Mouse (Mus musculus) CH12.LX (cell line): Measurements from ENCODE around the gene Prr27. TPM values are rescaled to one million over a fixed set of nuclear protein-coding genes. Genes with fewer than 3 reads are reported as not detected.

Experiments used
- DNase-seq: peaks from one replicate; pipeline ENCODE4 v3.0.0-alpha.2; 2013; ENCODE audit errors: extremely low read depth
- H3K27ac ChIP-seq: 2 replicates; pipeline ENCODE4 v1.5.1; 2012; ENCODE audit warnings: low read depth, mild to moderate bottlenecking, control low read depth, moderate library complexity; ENCODE audit not compliant: insufficient read depth
- H3K27me3 ChIP-seq: replicated peaks from 2 replicates; pipeline ENCODE3; 2012; ENCODE audit warnings: inconsistent platforms
- H3K36me3 ChIP-seq, 2 experiments: replicated peaks in 1 of 2; 2 replicates each; pipeline versions ENCODE3 to v1.6.1; 2012; ENCODE audit warnings: inconsistent platforms in 1 of 2, low read length in 1 of 2, mild to moderate bottlenecking in 1 of 2, mixed read lengths in 1 of 2, moderate library complexity in 1 of 2; ENCODE audit not compliant: control insufficient read depth in 1 of 2, insufficient read depth in 1 of 2
- H3K4me1 ChIP-seq, 2 experiments: 2 replicates each; pipeline ENCODE4 v1.6.1; 2012; ENCODE audit warnings: inconsistent platforms in 1 of 2, moderate library complexity in 1 of 2; ENCODE audit not compliant: insufficient read depth in 2 of 2, control insufficient read depth in 1 of 2
- H3K4me2 ChIP-seq: 2 replicates; pipeline ENCODE4 v1.6.1; 2012; ENCODE audit warnings: low read depth, mild to moderate bottlenecking, control low read depth; ENCODE audit not compliant: poor library complexity, insufficient read depth, severe bottlenecking
- H3K4me3 ChIP-seq, 3 experiments: fragments of 150-350 bp in 1 of 3; sonication (generic) in 1 of 3; replicated peaks in 1 of 3; 2 replicates each; pipeline versions ENCODE3 to v1.5.1; 2011 to 2012; ENCODE audit warnings: low read depth in 2 of 3, low read length in 2 of 3, mild to moderate bottlenecking in 2 of 3, moderate library complexity in 2 of 3, control low read depth in 1 of 3, improper control_type of control experiment in 1 of 3, inconsistent platforms in 1 of 3, mixed read lengths in 1 of 3; ENCODE audit not compliant: poor library complexity in 1 of 3
- H3K79me2 ChIP-seq: replicated peaks from 2 replicates; pipeline ENCODE4 v1.6.1; 2012; ENCODE audit warnings: mild to moderate bottlenecking, moderate library complexity; ENCODE audit not compliant: control insufficient read depth, poor library complexity, insufficient read depth, severe bottlenecking; ENCODE audit errors: extremely low read depth
- H3K9ac ChIP-seq: 2 replicates; pipeline ENCODE4 v1.6.1; 2012; ENCODE audit warnings: low read depth, mild to moderate bottlenecking, control low read depth, moderate library complexity; ENCODE audit not compliant: insufficient read depth
- H3K9me3 ChIP-seq: replicated peaks from 2 replicates; pipeline ENCODE3; 2012; ENCODE audit warnings: low read length, inconsistent platforms, mixed read lengths
- CTCF ChIP-seq, 2 experiments: IDR thresholded peaks in 1 of 2; conservative IDR thresholded peaks in 1 of 2; 2 replicates each; pipeline ENCODE4 v1.5.1; 2011 to 2012; ENCODE audit warnings: low read depth in 2 of 2, low read length in 2 of 2, improper control_type of control experiment in 1 of 2, inconsistent platforms in 1 of 2, mild to moderate bottlenecking in 1 of 2, moderate library complexity in 1 of 2
- E2F4 ChIP-seq: IDR thresholded peaks from 2 replicates; pipeline ENCODE4 v1.6.1; 2011; ENCODE audit warnings: low read depth, low read length, improper control_type of control experiment; ENCODE audit not compliant: insufficient replicate concordance
- GABPA ChIP-seq: IDR thresholded peaks from 2 replicates; pipeline ENCODE4 v1.6.1; 2012; ENCODE audit warnings: low read depth, low read length, improper control_type of control experiment, inconsistent platforms; ENCODE audit not compliant: insufficient replicate concordance
- HCFC1 ChIP-seq: IDR thresholded peaks from 2 replicates; pipeline ENCODE4 v1.6.1; 2012; ENCODE audit warnings: low read depth, mild to moderate bottlenecking, inconsistent platforms, low read length, improper control_type of control experiment
- IRF4 ChIP-seq: IDR thresholded peaks from 2 replicates; pipeline ENCODE4 v1.6.1; 2014; ENCODE audit warnings: low read depth, mild to moderate bottlenecking, inconsistent platforms, low read length, improper control_type of control experiment
- JUN ChIP-seq: IDR thresholded peaks from 2 replicates; pipeline ENCODE4 v1.6.1; 2011; ENCODE audit warnings: low read depth, mild to moderate bottlenecking, low read length, improper control_type of control experiment, moderate library complexity; ENCODE audit not compliant: insufficient read depth
- MAFK ChIP-seq: IDR thresholded peaks from 2 replicates; pipeline ENCODE4 v1.6.1; 2011; ENCODE audit warnings: low read length, improper control_type of control experiment; ENCODE audit not compliant: insufficient replicate concordance
- NRF1 ChIP-seq: IDR thresholded peaks from 2 replicates; pipeline ENCODE4 v1.6.1; 2014; ENCODE audit warnings: low read depth, mild to moderate bottlenecking, inconsistent platforms, low read length, improper control_type of control experiment, moderate library complexity
- PAX5 ChIP-seq: IDR thresholded peaks from 2 replicates; pipeline ENCODE4 v1.6.1; 2012; ENCODE audit warnings: low read length, inconsistent platforms, mixed read lengths
- POLR2AphosphoS2 ChIP-seq: IDR thresholded peaks from 2 replicates; pipeline ENCODE4 v1.6.1; 2011; ENCODE audit warnings: low read depth, low read length, improper control_type of control experiment
- RAD21 ChIP-seq: IDR thresholded peaks from 2 replicates; pipeline ENCODE4 v1.6.1; 2011; ENCODE audit warnings: low read depth, mild to moderate bottlenecking, low read length, improper control_type of control experiment, moderate library complexity
- SIN3A ChIP-seq: IDR thresholded peaks from 2 replicates; pipeline ENCODE4 v1.6.1; 2012; ENCODE audit warnings: low read length, improper control_type of control experiment, inconsistent platforms
- TBP ChIP-seq: conservative IDR thresholded peaks from 2 replicates; pipeline ENCODE4 v1.6.1; 2011; ENCODE audit warnings: low read depth, low read length, improper control_type of control experiment
- TCF12 ChIP-seq: IDR thresholded peaks from 2 replicates; pipeline ENCODE4 v1.6.1; 2014; ENCODE audit warnings: low read depth, mild to moderate bottlenecking, inconsistent platforms, low read length, improper control_type of control experiment
- UBTF ChIP-seq: IDR thresholded peaks from 2 replicates; pipeline ENCODE4 v1.6.1; 2012; ENCODE audit warnings: low read depth, mild to moderate bottlenecking, inconsistent platforms, low read length, improper control_type of control experiment, moderate library complexity
- USF1 ChIP-seq: IDR thresholded peaks from 2 replicates; pipeline ENCODE4 v1.6.1; 2014; ENCODE audit warnings: low read depth, mild to moderate bottlenecking, inconsistent platforms, low read length, improper control_type of control experiment
- ZNF384 ChIP-seq: IDR thresholded peaks from 2 replicates; pipeline ENCODE4 v1.6.1; 2012; ENCODE audit warnings: low read depth, low read length, improper control_type of control experiment, inconsistent platforms
- dilution Hi-C: fragments of 300-500 bp; cut with MboI; formaldehyde crosslinking; loops from 2 replicates; pipeline ENCODE4 v1.14.3; 2020; ENCODE audit warnings: low sequenced_read_pairs; ENCODE audit not compliant: extremely low pct_unique_long_range_greater_than_20kb, extremely low pct_ligation_motif_present
- in situ Hi-C: fragments of 300-500 bp; cut with MboI; formaldehyde crosslinking; loops from 3 replicates; pipeline ENCODE4 v1.14.3; 2019; ENCODE audit warnings: low sequenced_read_pairs, low pct_ligation_motif_present, low pct_unique_long_range_greater_than_20kb, mixed read lengths
- polyA plus RNA-seq: library from polyadenylated mRNA; unstranded; fragments of >175 nt; gene quantifications from 2 replicates; pipeline ENCODE4 v1.2.1, GENCODE M21; 2012; ENCODE audit warnings: low read depth; ENCODE audit not compliant: insufficient read length
- total RNA-seq, 2 experiments: library from RNA; depleted of rRNA; stranded (reverse); fragments of 300-350 nt in 1 of 2; fragments of >200 nt in 1 of 2; gene quantifications; 2 replicates each; pipeline ENCODE4 v1.2.3; 2012 to 2014

Prr27 gene
- total RNA-seq (2012; rRNA removed) (not detected in 2 replicates), total RNA-seq (2014; rRNA removed) (not detected in 2 replicates), polyA plus RNA-seq (not detected in 2 replicates)

DNA sequence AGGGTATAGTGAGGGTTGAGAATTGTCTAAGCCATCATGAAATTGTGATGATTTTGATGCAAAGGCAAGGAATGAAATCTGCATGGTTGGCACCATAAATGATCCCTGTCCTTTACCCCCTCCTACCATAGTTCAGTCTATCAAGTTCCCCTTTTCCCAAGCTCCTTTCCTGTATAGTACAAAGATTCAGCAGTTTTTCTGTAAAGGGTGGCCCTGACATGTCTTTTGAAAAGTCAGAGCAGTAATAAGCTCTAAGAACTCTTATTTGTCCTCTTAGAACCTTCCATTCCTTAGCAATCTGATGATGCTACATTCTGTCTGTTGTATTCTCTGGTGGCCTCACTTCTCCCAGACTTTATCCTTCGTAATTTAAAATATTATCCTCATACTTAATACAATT, at the start of gene Prr27:
Gene Prr27 (plus strand): TSS at position 301 of the 400 bp plus-strand sequence.
- DNase-seq: no peak
- Histone ChIP-seq H3K4me2 (no peak within 1 kb of the TSS), H3K9ac (no peak within 1 kb of the TSS), H3K4me3 (no peak within 1 kb of the TSS), H3K79me2 (no peaks in the 10 kb centered on the region), H3K9me3 (no peaks in the 10 kb centered on the region), H3K4me1 (no peaks in the 10 kb centered on the region), H3K27ac (no peak within 1 kb of the TSS), H3K27me3 (no peaks in the 10 kb centered on the region), H3K36me3 (no peaks in the 10 kb centered on the region)
- TF ChIP-seq MAFK (no peak), JUN (no peak), E2F4 (no peak), USF1 (no peak), IRF4 (no peak), POLR2AphosphoS2 (no peak), PAX5 (no peak), GABPA (no peak), UBTF (no peak), SIN3A (no peak), NRF1 (no peak), ZNF384 (no peak), HCFC1 (no peak), TCF12 (no peak)
- dilution Hi-C loops (no loop called here), in situ Hi-C loops (no loop called here)

DNA sequence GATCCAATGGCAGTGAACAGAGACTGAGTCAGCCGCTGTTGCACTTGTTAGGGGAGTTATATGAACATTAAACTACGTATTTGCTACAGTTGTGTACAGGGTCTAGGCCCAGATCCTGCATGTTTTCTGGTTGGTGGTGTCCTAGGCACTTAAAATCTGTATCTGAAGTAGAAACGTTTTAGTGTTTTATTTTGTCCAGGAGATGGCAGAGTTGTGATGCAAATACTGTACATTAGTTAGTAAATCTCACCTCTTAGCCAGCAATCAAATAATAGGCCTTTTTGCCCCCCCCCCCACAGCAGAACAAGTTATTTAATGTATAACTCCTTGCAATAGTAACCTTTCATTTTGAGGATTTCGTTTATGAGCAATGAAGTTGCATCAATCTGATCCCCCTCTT, 42.8 kb upstream of the Prr27 start:
- Histone ChIP-seq H3K4me2 (no peak overlapping the region), H3K36me3 (no peaks in the 10 kb centered on the region), H3K27ac (no peak overlapping the region), H3K9ac (no peak overlapping the region), H3K79me2 (no peaks in the 10 kb centered on the region), H3K27me3 (no peaks in the 10 kb centered on the region), H3K4me3 (no peak overlapping the region), H3K9me3 (no peaks in the 10 kb centered on the region), H3K4me1 (no peaks in the 10 kb centered on the region)
- in situ Hi-C loops: no loop called here
- dilution Hi-C loops: no loop called here
- peak in 1 of 2 experiments; percentile 44; a peak in 2 of 4 replicates for TF ChIP-seq CTCF (conservative IDR thresholded peaks at IDR 0.05 in 1 of 2, IDR thresholded peaks at IDR 0.05 in 1 of 2; ENCODE audit: low read depth in 2 of 2, low read length in 2 of 2)
- peak; percentile 43 for TF ChIP-seq RAD21
- no peak for TF ChIP-seq POLR2AphosphoS2
- TF ChIP-seq PAX5: no peak
- no peak for TF ChIP-seq TBP
- TF ChIP-seq NRF1: no peak
- DNase-seq: peak; percentile 3
